ENCODE assay signal across 35 mouse cellular contexts in the genomic region with DNA sequence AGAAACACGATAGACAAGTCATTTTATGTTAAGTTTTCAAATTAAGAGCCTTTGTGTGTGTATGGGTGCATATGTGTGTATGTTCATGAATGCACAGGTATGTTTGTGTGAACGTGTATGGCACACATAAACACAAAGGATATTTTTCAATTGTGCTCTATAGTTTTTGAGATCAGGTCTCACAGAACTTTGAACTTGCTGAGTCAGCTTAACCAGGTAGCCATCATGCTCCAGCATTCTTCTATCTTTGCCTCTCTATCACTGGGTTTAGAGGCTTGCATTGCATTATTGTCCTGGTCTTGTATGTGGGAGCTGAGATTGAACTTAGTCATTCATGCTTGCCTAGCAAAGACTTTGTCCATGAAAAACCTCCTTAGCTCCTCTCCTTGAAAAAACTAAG.
"Had no signal": no experiment of that assay in that cellular context is flagged by ENCODE, and none has a peak within 500 bp of the region (broad histone marks: within the 10 kb centered on the region; RNA-seq: fewer than 3 reads in every experiment).

No protein-coding gene starts in this region.

- H3K4me2 ChIP-seq: heart, embryonic 11.5 days; heart, embryonic 12.5 days; heart, embryonic 13.5 days; heart, embryonic 15.5 days; hindbrain, embryonic 12.5 days; hindbrain, embryonic 13.5 days; hindbrain, embryonic 14.5 days; hindbrain, embryonic 15.5 days; intestine, embryonic 15.5 days; kidney, embryonic 15.5 days had no signal

- H3K27me3 ChIP-seq: heart, embryonic 12.5 days; heart, embryonic 13.5 days; heart, embryonic 15.5 days; hindbrain, embryonic 12.5 days; hindbrain, embryonic 13.5 days; hindbrain, embryonic 15.5 days; intestine, embryonic 15.5 days; kidney, embryonic 15.5 days had no signal

- H3K9ac ChIP-seq: heart, embryonic 12.5 days; heart, embryonic 13.5 days; heart, embryonic 15.5 days; hindbrain, embryonic 12.5 days; hindbrain, embryonic 13.5 days; hindbrain, embryonic 14.5 days; hindbrain, embryonic 15.5 days; intestine, embryonic 15.5 days; kidney, embryonic 15.5 days had no signal

- H3K36me3 ChIP-seq: heart, embryonic 12.5 days; heart, embryonic 13.5 days; heart, embryonic 15.5 days; hindbrain, embryonic 10.5 days; hindbrain, embryonic 12.5 days; hindbrain, embryonic 13.5 days; hindbrain, embryonic 15.5 days; intestine, embryonic 15.5 days; kidney, embryonic 15.5 days had no signal

- H3K27ac ChIP-seq: heart, embryonic 13.5 days; heart, embryonic 15.5 days; hindbrain, embryonic 10.5 days; hindbrain, embryonic 12.5 days; hindbrain, embryonic 13.5 days; hindbrain, embryonic 14.5 days; hindbrain, embryonic 15.5 days; hindbrain, postnatal 0 days; intestine, embryonic 15.5 days; kidney, embryonic 15.5 days; kidney, postnatal 0 days; layer of hippocampus, adult 2 months; left cerebral cortex, adult 2 months had no signal

- ATAC-seq: hindbrain, embryonic 16.5 days; hindbrain, postnatal 0 days; inflammation-experienced regulatory T-cells, adult 6 months; intestine, embryonic 15.5 days; intestine, embryonic 16.5 days; intestine, postnatal 0 days had no signal

- H3K4me1 ChIP-seq: heart, embryonic 12.5 days; heart, embryonic 13.5 days; heart, embryonic 15.5 days; hindbrain, embryonic 10.5 days; hindbrain, embryonic 12.5 days; hindbrain, embryonic 13.5 days; hindbrain, embryonic 15.5 days; intestine, embryonic 15.5 days; kidney, embryonic 15.5 days had no signal

- H3K9me3 ChIP-seq: heart, embryonic 12.5 days; heart, embryonic 13.5 days; heart, embryonic 15.5 days; hindbrain, embryonic 10.5 days; hindbrain, embryonic 12.5 days; hindbrain, embryonic 13.5 days; hindbrain, embryonic 15.5 days; intestine, embryonic 15.5 days; kidney, embryonic 15.5 days had no signal

- DNase-seq: heart, postnatal 10 days; heart, postnatal 14 days; heart, postnatal 36 days; heart, postnatal 4 days; kidney, adult 11 months; kidney, adult 18-20 months; kidney, adult 2 months; kidney, adult 8-10 months; kidney, adult 9 months; kidney, postnatal 10 days; kidney, postnatal 14 days; kidney, postnatal 25 days; kidney, postnatal 36 days; kidney, postnatal 4 days; layer of hippocampus, adult 9-11 months; layer of hippocampus, postnatal 36 days had no signal

- H3K4me3 ChIP-seq: heart, embryonic 12.5 days; heart, embryonic 13.5 days; heart, embryonic 15.5 days; hindbrain, embryonic 10.5 days; hindbrain, embryonic 12.5 days; hindbrain, embryonic 13.5 days; hindbrain, embryonic 15.5 days; intestine, embryonic 15.5 days; kidney, embryonic 15.5 days; layer of hippocampus, adult 2 months; left cerebral cortex, adult 2 months had no signal
